Comparison of ENCODE assay signal across 16 mouse cellular contexts in the genomic region with DNA sequence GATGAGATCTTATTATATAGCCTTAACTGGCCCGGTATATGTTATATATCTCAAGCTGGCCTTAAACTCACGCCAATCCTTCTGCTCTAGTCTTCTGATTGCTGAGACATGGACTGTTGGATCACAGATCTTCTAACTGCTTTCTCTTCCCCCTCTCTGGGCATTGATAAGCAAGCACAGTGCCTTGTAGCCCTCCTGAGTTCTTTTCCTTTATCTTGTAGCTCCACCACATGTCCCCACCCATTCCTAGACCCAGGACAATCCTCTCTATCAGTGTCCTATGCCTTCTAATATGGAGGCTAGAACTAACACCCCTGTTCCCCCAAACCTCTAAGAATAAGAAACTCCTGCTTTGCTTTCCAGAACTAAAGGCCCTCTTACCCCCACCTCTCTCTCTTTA. TPM values are rescaled to one million over a fixed set of nuclear protein-coding genes. Genes with fewer than 3 reads are reported as not detected.
"Had no signal": no experiment of that assay in that cellular context is flagged by ENCODE, and none has a peak within 500 bp of the region (broad histone marks: within the 10 kb centered on the region; RNA-seq: fewer than 3 reads in every experiment).

No protein-coding gene starts in this region.

- H3K36me3 ChIP-seq: intestine, embryonic 15.5 days; midbrain, embryonic 10.5 days; neural tube, embryonic 12.5 days; stomach, embryonic 15.5 days had no signal

- H3K9ac ChIP-seq: intestine, embryonic 15.5 days; limb, embryonic 13.5 days; neural tube, embryonic 12.5 days; stomach, embryonic 15.5 days had no signal

- ATAC-seq: intestine, embryonic 15.5 days had no signal

- H3K9me3 ChIP-seq: intestine, embryonic 15.5 days; limb, embryonic 13.5 days; midbrain, embryonic 10.5 days; neural tube, embryonic 12.5 days; stomach, embryonic 15.5 days had no signal

- H3K4me3 ChIP-seq: intestine, embryonic 15.5 days; layer of hippocampus, adult 2 months; limb, embryonic 13.5 days; midbrain, embryonic 10.5 days; neural tube, embryonic 12.5 days; stomach, embryonic 15.5 days had no signal

- H3K4me1 ChIP-seq: intestine, embryonic 15.5 days; midbrain, embryonic 10.5 days; neural tube, embryonic 12.5 days; stomach, embryonic 15.5 days had no signal

- H3K4me2 ChIP-seq: intestine, embryonic 15.5 days; limb, embryonic 13.5 days; neural tube, embryonic 12.5 days; stomach, embryonic 15.5 days had no signal

- H3K27me3 ChIP-seq: intestine, embryonic 15.5 days; limb, embryonic 13.5 days; neural tube, embryonic 12.5 days; stomach, embryonic 15.5 days had no signal

- H3K27ac ChIP-seq: intestine, embryonic 15.5 days; layer of hippocampus, adult 2 months; limb, embryonic 13.5 days; midbrain, embryonic 10.5 days; neural tube, embryonic 12.5 days; stomach, embryonic 15.5 days had no signal

- DNase-seq: kidney, adult 18-20 months; kidney, postnatal 10 days; kidney, postnatal 4 days; lung, adult 18-20 months; midbrain, embryonic 14.5 days; right cerebral cortex, postnatal 14 days; thymus, adult 2 months; thymus, postnatal 25 days had no signal

RNA-seq across cellular contexts. Expression of a gene that starts 14.5 kb away (rescaled TPM):
- polyA plus RNA-seq: limb, embryonic 13.5 days; lung, embryonic 16.5 days; spleen, adult 2 months had no signal
